Mouse (Mus musculus) spleen, adult 2 months (tissue): ENCODE measurements at regions not wholly inside any gene's neighbourhood (a gene's known extent, or its start where the extent isn't known, plus 50 kb on each side); places are given as distances from the start of the nearest gene placed in this dataset.

Experiments
- CTCF ChIP-seq: fragments of 200-500 bp; IDR thresholded peaks from 2 replicates; pipeline ENCODE4 v1.5.1; 2011; ENCODE audit warnings: mild to moderate bottlenecking, inconsistent platforms; ENCODE audit not compliant: insufficient read depth, insufficient read length, insufficient replicate concordance; ENCODE audit errors: extremely low read depth
- POLR2A ChIP-seq: fragments of 200-500 bp; IDR thresholded peaks from 2 replicates; pipeline ENCODE4 v1.6.1; 2011; ENCODE audit warnings: low read depth, low read length, inconsistent platforms

DNA sequence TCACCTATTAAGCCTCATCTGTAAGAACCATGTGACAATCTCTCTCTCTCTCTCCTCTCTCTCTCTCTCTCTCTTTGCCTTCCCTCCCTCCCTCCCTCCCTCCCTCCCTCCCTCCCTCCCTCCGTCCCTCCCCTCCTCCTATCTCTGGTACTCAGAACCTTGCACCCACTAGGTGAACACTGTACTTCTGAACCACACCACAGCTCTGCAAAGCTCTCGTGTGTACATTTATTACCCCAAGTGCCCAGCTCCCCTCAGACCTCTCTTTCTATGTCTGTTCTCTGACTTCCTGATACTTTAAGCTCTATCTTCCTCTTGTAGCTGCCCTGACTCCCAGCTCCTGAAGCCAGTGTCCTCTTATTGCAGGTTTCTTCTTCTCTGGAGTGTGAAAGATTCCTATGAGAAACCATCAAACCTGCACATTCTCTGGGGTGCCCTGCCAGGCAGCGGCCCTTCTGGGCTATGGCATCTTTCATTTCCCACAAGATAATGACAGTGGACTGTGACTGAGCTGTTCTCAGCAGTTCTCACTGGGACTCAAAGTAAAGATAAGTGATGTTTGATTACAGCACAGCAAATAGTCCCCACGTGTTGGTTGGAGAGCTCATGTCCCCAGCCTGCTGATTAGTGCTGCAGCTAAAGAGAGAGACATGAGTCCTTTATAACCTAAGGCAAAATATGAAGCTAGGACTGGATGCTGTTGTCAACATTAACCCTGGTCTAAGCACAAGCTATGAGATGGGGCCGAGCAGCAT, 83.0 kb upstream of the Arl4c start:
- TF ChIP-seq POLR2A (no peak), CTCF (no peak)
